Mouse (Mus musculus) G1E (cell line): ENCODE results near the gene Ccdc163.

Experiments used
- CTCF ChIP-seq: IDR thresholded peaks from 2 replicates; pipeline ENCODE4 v1.5.1; 2012; ENCODE audit warnings: low read depth, low read length, inconsistent platforms, mixed read lengths
- GATA1 ChIP-seq: IDR thresholded peaks from 2 replicates; pipeline ENCODE4 v1.6.1; 2012; ENCODE audit warnings: borderline replicate concordance, low read length, inconsistent platforms, mixed read lengths
- TAL1 ChIP-seq: conservative IDR thresholded peaks from 2 replicates; pipeline ENCODE4 v1.6.1; 2012; ENCODE audit warnings: low read depth, low read length, inconsistent platforms, mixed read lengths

DNA sequence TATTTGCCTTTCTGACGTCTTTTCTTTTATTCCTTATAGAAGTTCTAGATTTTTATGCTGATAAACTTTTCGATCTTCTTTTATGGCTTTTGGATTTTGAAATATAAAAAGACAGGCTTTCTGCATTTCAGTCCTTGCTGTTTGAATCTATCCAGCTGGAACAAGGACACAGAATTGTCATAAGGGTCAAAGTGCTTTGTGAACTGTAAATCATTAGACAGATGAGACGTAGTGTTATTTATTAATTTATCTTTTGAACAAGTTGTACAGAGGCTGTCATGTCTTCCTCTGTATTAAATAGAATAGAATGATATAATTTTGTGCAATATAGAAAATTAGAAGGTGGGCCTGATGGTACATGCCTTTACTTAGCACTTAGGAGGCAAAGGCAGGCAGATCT, 19.1 kb downstream of the Ccdc163 start:
- no peak for TF ChIP-seq CTCF
- no peak for TF ChIP-seq GATA1
- TF ChIP-seq TAL1, result no peak
